Mouse (Mus musculus) CD4-positive helper T cell, adult 2 months (primary cell): Measurements from ENCODE around the gene Galr3.
A peak's percentile ranks its signal among the peaks of the same experiment; 100 is the strongest.
"Not testable (repeated sequence)": the region's sequence is repeated elsewhere in the genome, so short reads cannot be mapped to it uniquely, and the experiment has no call there.

Source experiments
- DNase-seq: peaks from one replicate; pipeline ENCODE4 v3.0.0-alpha.2; 2012; ENCODE audit warnings: low read depth, missing footprints, low spot score

Gene Galr3

DNA sequence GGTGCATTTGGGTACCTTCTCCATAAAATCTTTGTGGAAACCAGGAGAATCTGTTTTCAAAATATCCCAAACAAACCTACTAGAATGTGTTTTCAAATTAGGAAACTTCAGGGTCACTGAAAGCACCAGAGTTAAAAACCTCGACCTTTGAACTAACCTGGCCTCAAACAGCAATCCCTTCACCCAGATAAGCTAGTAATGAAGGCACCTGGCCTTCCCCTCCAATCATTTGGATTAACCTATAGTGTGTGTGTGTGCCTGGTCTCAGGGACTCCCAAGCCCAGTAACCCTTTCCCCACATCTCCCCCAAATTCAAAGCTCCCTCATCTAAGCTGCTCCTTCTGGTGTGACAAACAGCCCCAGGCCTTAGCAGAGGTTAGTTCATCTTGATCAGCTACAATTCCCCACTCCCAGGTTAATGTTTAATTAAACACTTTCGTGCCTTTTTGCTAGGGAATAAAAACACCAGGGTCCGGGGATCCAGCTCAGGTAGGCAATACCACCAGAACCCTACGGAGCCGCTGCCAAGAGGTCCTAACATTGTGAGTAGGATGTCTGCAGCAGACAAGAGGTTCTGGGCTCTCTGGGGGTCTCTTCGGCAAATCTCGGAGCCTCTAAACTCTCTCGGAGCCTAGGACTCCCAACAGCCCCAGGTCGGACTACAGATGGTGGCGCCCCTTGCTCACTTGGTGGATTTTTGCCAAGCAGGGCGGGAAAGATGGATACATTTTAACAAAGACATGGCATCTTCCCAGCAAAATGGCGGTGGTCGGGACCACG is 15.0 kb upstream of the Galr3 start:
- no peak for DNase-seq

DNA sequence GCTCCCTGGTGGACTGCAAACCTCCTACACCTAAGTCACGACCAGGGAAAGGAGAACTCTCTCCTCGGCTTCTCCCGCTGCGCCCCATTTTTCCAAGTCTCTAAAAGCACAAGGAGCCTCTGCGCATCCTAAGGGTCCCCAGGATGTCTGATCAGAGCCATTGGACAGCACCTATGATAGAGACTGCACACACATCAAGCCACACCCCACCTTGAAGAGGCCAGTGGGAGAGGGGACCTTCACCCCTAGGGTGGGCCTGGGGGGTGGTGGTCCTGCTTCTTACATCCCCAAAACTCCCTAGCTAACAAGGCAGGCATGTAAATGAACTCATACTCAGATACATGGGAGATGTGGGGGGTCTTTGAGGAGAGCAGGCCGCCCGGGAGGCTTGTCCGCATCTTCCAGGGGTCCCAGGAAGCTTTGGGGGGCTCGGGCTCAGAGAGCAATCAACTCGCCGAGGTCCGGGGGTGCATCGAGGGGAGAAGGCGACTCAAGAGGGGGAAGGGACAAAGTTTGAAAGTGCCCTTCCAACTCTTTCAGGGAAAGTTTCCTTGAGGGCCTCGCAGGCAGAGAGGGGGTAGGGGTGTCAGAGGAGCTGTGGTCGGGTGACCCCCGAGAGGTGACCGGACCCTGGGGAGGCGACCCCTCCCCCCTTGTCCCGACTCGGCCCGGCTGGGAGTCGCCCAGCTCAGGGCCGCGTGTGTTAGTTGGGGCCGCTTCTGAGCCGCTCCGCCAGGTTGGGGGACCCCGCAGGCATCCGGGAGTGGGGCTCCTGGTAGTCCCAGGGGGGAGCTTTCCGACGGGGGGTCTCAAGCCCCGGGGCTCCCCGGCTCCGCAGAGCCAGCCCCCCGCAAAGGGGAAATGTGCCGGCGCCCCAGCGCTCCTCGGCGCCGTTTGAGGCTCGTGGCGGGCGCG is 14.1 kb upstream of the Galr3 start:
- peak; percentile 39 for DNase-seq

- DNase-seq: peak; percentile 88
Observed at GRCm38 (mm10) chr15:79028237-79028738, 13.4 kb upstream of the Galr3 start, which contains the start of gene H1f0. Gene H1f0, plus strand, starts transcription at chr15:79028450.

DNA sequence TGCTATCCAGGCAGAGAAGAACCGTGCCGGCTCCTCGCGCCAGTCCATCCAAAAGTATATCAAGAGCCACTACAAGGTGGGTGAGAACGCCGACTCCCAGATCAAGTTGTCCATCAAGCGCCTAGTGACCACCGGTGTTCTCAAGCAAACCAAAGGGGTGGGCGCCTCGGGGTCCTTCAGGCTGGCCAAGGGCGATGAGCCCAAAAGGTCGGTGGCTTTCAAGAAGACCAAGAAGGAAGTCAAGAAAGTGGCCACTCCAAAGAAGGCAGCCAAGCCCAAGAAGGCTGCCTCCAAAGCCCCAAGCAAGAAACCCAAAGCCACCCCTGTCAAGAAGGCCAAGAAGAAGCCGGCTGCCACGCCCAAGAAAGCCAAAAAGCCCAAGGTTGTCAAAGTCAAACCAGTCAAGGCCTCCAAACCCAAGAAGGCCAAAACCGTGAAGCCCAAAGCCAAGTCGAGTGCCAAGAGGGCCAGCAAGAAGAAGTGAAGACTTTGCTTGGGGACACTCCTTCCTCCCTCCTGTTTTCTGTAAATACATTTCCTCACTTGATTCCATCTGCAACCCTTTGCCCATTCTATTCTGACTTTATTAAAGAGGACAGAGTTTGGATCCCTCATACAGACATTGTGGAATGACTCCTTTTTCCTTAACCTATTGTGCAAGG is 12.7 kb upstream of the Galr3 start:
- peak; percentile 25 for DNase-seq

DNA sequence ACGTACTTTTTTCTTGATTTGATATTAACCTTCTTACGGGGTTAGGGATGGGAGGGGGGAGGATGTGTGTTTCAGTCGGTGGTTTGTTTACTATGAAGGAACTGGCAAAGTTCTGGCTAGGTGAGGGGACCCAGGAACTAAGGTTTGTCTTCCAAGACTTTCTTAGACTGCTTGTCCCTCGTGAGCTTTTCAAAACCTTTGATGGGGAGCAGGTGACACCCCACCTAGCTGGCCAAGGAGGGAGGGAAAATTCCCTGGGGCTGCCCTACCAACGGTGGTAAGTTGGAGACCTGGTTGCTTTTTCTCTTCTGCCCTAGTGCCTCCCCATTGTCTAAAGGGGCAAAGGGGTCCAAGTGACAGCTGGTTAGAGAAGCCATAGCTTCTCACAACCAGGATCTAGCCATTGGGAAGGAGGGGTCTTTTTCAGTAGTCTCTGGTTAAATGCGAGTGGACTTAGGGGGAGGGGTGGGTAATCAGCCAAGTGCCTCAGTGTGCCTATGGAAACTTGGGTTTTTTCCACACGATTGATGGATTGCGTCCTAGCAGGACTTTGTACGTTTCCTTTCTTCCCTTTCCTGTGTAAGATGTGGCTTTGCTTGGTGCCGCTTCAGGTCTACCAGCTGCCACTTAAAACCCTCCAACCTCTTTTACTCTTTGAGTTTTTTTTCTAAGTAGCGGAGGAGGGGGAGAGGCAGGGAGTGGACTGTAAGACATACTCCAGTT is 12.0 kb upstream of the Galr3 start:
- DNase-seq: peak; percentile 57

DNA sequence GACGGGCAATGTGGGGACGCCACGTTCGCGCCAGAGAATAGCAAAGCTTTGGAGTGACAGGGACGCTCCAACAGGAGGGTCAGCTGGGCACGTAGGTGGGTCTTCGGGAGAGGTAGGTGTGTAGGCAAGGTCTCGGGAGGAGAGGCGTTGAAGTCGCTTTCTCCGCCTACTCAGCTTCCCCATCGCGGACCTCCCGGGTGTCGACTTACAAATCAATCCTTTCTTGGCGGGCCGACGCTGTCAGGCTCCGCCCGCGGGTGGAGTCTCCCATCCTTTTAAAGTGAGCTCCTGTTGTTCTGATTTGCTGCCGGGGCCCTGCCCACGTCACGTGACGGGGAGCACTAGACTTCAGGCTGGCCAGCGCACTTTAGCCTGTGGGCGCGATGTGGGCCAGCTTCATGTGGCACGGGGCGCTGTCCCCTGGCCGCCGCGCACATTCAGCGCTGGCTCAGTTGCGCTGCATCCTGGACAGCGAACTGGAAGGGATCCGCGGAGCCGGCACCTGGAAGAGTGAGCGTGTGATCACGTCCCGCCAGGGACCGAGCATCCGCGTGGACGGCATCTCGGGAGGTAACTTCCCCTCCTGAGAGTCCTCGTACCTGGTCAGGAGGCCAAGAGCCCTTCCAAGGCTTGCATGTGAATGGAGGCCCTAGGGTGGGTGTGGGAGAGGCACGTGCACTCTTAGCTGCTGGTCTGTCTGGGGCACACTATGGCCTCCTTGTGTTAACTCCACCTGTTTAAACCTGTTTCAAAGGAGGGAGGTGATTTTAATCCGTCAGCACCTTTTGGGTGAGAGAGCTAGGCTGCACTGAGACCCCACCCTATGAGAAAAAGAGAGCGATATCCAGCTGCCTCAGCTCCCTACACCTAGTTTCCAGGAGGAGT is 10.9 kb upstream of the Galr3 start:
- DNase-seq: peak; percentile 91

- not testable (repeated sequence) for DNase-seq
Observed at GRCm38 (mm10) chr15:79031908-79032307, 9.8 kb upstream of the Galr3 start.

- peak; percentile 76 for DNase-seq
Observed at GRCm38 (mm10) chr15:79037913-79038328, 3.8 kb upstream of the Galr3 start.

- DNase-seq: no peak
Observed at GRCm38 (mm10) chr15:79038331-79038730, 3.4 kb upstream of the Galr3 start.

DNA sequence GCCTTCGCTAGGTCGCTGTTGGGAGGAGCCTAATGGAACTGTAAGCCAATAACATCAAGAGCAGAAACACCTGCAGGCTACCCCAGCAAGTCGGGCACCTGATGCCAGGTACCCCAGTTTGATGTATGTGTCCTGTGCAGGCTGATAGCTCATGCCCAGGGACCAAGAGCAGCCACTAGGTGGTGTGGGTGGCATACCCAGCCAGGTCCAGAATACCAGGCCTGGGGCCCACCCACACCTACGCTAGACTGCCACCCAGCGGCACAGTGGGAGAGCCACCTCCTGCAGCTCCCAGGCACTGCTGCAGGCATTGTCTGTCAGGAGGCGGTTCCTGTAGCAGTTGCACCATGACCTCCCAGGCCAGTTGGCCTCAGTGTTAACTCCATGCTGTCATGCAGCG is 2.8 kb upstream of the Galr3 start:
- DNase-seq: peak; percentile 93

- peak; percentile 79 for DNase-seq
Observed at GRCm38 (mm10) chr15:79040501-79041416, 926 bp upstream of the Galr3 start.

DNA sequence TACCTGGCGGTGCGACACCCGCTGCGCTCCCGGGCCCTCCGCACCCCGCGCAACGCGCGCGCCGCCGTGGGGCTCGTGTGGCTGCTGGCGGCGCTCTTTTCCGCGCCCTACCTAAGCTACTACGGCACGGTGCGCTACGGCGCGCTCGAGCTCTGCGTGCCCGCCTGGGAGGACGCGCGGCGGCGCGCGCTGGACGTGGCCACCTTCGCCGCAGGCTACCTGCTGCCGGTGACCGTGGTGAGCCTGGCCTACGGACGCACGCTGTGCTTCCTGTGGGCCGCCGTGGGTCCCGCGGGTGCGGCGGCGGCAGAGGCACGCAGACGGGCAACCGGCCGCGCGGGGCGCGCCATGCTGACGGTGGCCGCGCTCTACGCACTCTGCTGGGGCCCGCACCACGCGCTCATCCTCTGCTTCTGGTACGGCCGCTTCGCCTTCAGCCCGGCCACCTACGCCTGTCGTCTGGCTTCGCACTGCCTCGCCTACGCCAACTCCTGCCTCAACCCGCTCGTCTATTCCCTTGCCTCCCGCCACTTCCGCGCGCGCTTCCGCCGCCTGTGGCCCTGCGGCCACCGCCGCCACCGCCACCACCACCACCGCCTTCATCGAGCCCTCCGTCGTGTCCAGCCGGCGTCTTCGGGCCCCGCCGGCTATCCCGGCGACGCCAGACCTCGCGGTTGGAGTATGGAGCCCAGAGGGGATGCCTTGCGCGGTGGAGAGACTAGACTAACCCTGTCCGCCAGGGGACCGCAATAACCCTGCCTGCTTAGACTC is 1.2 kb downstream of the Galr3 start:
- peak; percentile 60 for DNase-seq

GRCm38 (mm10) chr15:79044837-79045236 is 3.2 kb downstream of the Galr3 start:
- no peak for DNase-seq

- no peak for DNase-seq
Observed at GRCm38 (mm10) chr15:79048186-79048585, 6.5 kb downstream of the Galr3 start.

DNA sequence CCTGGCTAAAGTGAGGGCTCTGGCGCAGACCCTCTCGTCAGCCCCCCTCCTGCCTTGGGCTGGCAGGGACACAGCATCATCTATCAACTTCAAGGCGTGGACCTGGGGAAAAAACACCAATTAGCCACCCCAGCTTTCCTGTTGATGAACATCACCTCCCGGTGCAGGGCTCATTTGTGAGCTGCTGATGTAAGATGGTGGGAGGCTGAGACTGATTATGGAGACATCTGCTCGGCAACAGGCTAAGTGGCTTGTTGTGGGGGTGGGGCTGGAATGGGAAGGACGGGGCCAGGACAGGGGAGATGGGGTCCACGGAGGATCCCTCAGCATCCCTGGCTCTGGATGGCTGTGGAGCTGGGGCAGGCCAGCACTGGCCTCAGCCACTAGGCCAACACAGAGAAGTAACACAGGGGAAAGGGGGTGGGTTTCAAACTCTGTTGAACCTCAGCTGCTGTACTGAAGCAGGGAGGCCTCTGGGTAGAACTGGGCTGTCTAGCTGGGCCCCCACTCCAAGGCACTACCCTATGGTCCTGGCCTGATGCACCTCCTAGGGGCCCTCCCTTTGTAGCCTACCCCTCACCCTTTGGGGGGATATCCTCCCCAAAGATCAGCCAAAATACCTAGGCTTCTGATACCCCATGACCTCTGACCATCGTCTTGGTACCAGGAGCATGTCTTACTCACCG is 8.6 kb downstream of the Galr3 start:
- no peak for DNase-seq

DNA sequence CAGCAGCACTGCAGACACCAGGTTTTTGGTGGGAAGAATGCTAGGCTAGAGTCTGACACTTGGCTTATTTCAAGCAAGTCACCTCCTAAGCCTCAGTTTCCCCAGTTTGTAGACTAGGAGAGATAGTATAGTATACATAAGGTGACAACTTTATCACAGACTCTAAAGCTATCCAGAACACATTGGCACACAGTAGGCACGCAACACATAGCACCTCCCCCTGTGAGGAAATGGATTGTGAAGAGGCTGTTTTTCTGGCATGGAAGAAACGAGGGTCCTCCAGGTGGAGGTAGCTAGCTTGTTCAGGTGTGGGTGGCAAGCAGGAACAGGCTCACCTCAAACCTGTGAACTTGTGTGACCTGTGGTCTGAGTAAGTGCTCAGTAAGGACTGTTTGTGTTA is 9.3 kb downstream of the Galr3 start:
- no peak for DNase-seq

- DNase-seq: no peak
Observed at GRCm38 (mm10) chr15:79051461-79052360, 10.0 kb downstream of the Galr3 start.
